Mouse (Mus musculus): ENCODE measurements at regions not wholly inside any gene's neighbourhood (a gene's known extent, or its start where the extent isn't known, plus 50 kb on each side); places are given as distances from the start of the nearest gene placed in this dataset.

DNA sequence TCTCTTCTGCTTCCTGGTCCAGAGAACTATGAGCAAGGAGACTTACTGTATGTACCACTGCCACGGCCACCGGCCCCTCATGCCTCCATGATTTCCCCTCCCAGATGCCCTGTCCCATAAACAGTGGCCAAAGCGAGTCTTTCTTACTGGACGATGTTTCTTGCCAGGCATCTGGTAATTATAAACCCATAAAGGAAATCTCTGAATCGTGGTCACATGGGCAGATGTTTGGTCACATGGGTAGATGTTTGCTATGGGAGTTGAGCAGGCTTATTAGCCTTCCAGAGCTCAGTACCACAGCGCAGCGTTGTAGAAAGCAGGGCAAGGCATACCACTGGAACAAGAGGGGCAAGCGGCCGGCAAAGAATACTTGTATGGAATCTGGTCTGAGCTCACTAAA, 74.8 kb upstream of the Fam13c start:
- Histone ChIP-seq H3K9ac (ENCODE audit: low read length) (no peak overlapping the region), H3K27me3 (ENCODE audit: control insufficient read depth, insufficient read depth, low read length) (no peaks in the 10 kb centered on the region), H3K4me3 (ENCODE audit: low read depth, low read length) (no peak overlapping the region), H3K36me3 (ENCODE audit: control insufficient read depth, insufficient read depth, low read length) (no peaks in the 10 kb centered on the region), H3K4me2 (replicated peaks; ENCODE audit: low read depth) (no peak overlapping the region), H3K9me3 (ENCODE audit: control insufficient read depth, low read length) (no peaks in the 10 kb centered on the region), H3K27ac (replicated peaks) (no peak overlapping the region), H3K4me1 (replicated peaks; ENCODE audit: control insufficient read depth, insufficient read depth) (no peaks in the 10 kb centered on the region)
- ATAC-seq (ENCODE audit: low FRiP score, low TSS enrichment), result no peak
- DNase-seq (ENCODE audit: low spot score), result no peak
- TF ChIP-seq EP300 (optimal IDR thresholded peaks at IDR 0.05) (no peak), CTCF (IDR thresholded peaks at IDR 0.05; ENCODE audit: low read depth) (no peak)
- WGBS, result 75% methylated on average over 9 of the region's 9 CpGs

- TF ChIP-seq CTCF (IDR thresholded peaks at IDR 0.05; ENCODE audit: low read depth) (no peak), EP300 (optimal IDR thresholded peaks at IDR 0.05) (no peak)
- Histone ChIP-seq H3K4me2 (replicated peaks; ENCODE audit: low read depth) (no peak overlapping the region), H3K4me3 (ENCODE audit: low read depth, low read length) (no peak overlapping the region), H3K36me3 (ENCODE audit: control insufficient read depth, insufficient read depth, low read length) (no peaks in the 10 kb centered on the region), H3K27ac (replicated peaks) (no peak overlapping the region), H3K4me1 (replicated peaks; ENCODE audit: control insufficient read depth, insufficient read depth) (no peaks in the 10 kb centered on the region), H3K27me3 (ENCODE audit: control insufficient read depth, insufficient read depth, low read length) (no peaks in the 10 kb centered on the region), H3K9ac (ENCODE audit: low read length) (no peak overlapping the region), H3K9me3 (ENCODE audit: control insufficient read depth, low read length) (no peaks in the 10 kb centered on the region)
- DNase-seq (ENCODE audit: low spot score) (no peak), ATAC-seq (ENCODE audit: low FRiP score, low TSS enrichment) (no peak)
- 78% methylated on average over 11 of the region's 11 CpGs for WGBS
These were observed 72.4 kb upstream of the Fam13c start for GRCm38 (mm10) chr10:70367866-70368265.

GRCm38 (mm10) chr10:70368685-70369084, 71.6 kb upstream of the Fam13c start:
- no peaks in the 10 kb centered on the region for H3K36me3 ChIP-seq (ENCODE audit: control insufficient read depth, insufficient read depth, low read length)
- 35% methylated on average over 7 of the region's 7 CpGs for WGBS
- no peaks in the 10 kb centered on the region for H3K4me1 ChIP-seq (replicated peaks; ENCODE audit: control insufficient read depth, insufficient read depth)
- no peaks in the 10 kb centered on the region for H3K9me3 ChIP-seq (ENCODE audit: control insufficient read depth, low read length)
- H3K27me3 ChIP-seq (ENCODE audit: control insufficient read depth, insufficient read depth, low read length), result no peaks in the 10 kb centered on the region
- no peak overlapping the region for H3K4me3 ChIP-seq (ENCODE audit: low read depth, low read length)
- H3K9ac ChIP-seq (ENCODE audit: low read length), result no peak overlapping the region
- H3K27ac ChIP-seq (replicated peaks), result no peak overlapping the region
- DNase-seq (ENCODE audit: low spot score) (peak; percentile 40), ATAC-seq (ENCODE audit: low FRiP score, low TSS enrichment) (no peak)
- H3K4me2 ChIP-seq (replicated peaks; ENCODE audit: low read depth), result no peak overlapping the region
- TF ChIP-seq EP300 (optimal IDR thresholded peaks at IDR 0.05) (no peak), CTCF (IDR thresholded peaks at IDR 0.05; ENCODE audit: low read depth) (peak; percentile 79)

GRCm38 (mm10) chr10:70372411-70373136, 67.7 kb upstream of the Fam13c start:
- no peak overlapping the region for H3K4me2 ChIP-seq (replicated peaks; ENCODE audit: low read depth)
- no peak overlapping the region for H3K4me3 ChIP-seq (ENCODE audit: low read depth, low read length)
- no peak for TF ChIP-seq EP300 (optimal IDR thresholded peaks at IDR 0.05)
- TF ChIP-seq CTCF (IDR thresholded peaks at IDR 0.05; ENCODE audit: low read depth), result no peak
- no peak overlapping the region for H3K27ac ChIP-seq (replicated peaks)
- 64% methylated on average over 6 of the region's 6 CpGs for WGBS
- DNase-seq (ENCODE audit: low spot score), result no peak
- H3K36me3 ChIP-seq (ENCODE audit: control insufficient read depth, insufficient read depth, low read length), result no peaks in the 10 kb centered on the region
- ATAC-seq (ENCODE audit: low FRiP score, low TSS enrichment), result no peak
- H3K9ac ChIP-seq (ENCODE audit: low read length), result no peak overlapping the region
- no peaks in the 10 kb centered on the region for H3K9me3 ChIP-seq (ENCODE audit: control insufficient read depth, low read length)
- no peaks in the 10 kb centered on the region for H3K4me1 ChIP-seq (replicated peaks; ENCODE audit: control insufficient read depth, insufficient read depth)
- no peaks in the 10 kb centered on the region for H3K27me3 ChIP-seq (ENCODE audit: control insufficient read depth, insufficient read depth, low read length)

- WGBS, result 76% methylated on average over 8 of the region's 8 CpGs
- Histone ChIP-seq H3K9me3 (ENCODE audit: control insufficient read depth, low read length) (no peaks in the 10 kb centered on the region), H3K27ac (replicated peaks) (no peak overlapping the region), H3K9ac (ENCODE audit: low read length) (no peak overlapping the region), H3K4me1 (replicated peaks; ENCODE audit: control insufficient read depth, insufficient read depth) (no peaks in the 10 kb centered on the region), H3K4me3 (ENCODE audit: low read depth, low read length) (no peak overlapping the region), H3K36me3 (ENCODE audit: control insufficient read depth, insufficient read depth, low read length) (no peaks in the 10 kb centered on the region), H3K27me3 (ENCODE audit: control insufficient read depth, insufficient read depth, low read length) (no peaks in the 10 kb centered on the region), H3K4me2 (replicated peaks; ENCODE audit: low read depth) (no peak overlapping the region)
- DNase-seq (ENCODE audit: low spot score) (no peak), ATAC-seq (ENCODE audit: low FRiP score, low TSS enrichment) (no peak)
- TF ChIP-seq CTCF (IDR thresholded peaks at IDR 0.05; ENCODE audit: low read depth), result no peak
These were observed 67.1 kb upstream of the Fam13c start for GRCm38 (mm10) chr10:70373207-70373606.

DNA sequence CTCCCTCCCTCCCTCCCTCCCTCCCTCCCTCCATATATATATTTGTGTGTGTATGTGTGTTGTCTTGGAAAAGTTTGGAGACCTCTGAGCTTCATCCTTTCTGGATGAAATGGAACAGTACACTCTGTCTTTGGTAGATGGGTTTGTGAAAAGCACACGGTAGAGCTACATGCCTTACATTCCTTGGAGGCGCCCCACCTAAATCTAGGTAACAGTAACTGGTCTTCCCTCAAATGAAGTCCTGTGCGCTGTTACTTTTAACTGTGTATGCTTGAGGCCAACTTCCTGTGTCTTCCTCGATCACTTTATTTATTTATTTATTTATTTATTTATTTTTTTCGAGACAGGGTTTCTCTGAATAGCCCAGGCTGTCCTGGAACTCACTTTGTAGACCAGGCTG, 66.4 kb upstream of the Fam13c start:
- Histone ChIP-seq H3K9ac (ENCODE audit: low read length) (no peak overlapping the region), H3K4me3 (ENCODE audit: low read depth, low read length) (no peak overlapping the region), H3K4me2 (replicated peaks; ENCODE audit: low read depth) (no peak overlapping the region), H3K36me3 (ENCODE audit: control insufficient read depth, insufficient read depth, low read length) (no peaks in the 10 kb centered on the region), H3K27me3 (ENCODE audit: control insufficient read depth, insufficient read depth, low read length) (no peaks in the 10 kb centered on the region), H3K4me1 (replicated peaks; ENCODE audit: control insufficient read depth, insufficient read depth) (no peaks in the 10 kb centered on the region), H3K27ac (replicated peaks) (no peak overlapping the region), H3K9me3 (ENCODE audit: control insufficient read depth, low read length) (no peaks in the 10 kb centered on the region)
- 68% methylated on average over 5 of the region's 5 CpGs for WGBS
- DNase-seq (ENCODE audit: low spot score) (no peak), ATAC-seq (ENCODE audit: low FRiP score, low TSS enrichment) (no peak)
- TF ChIP-seq CTCF (IDR thresholded peaks at IDR 0.05; ENCODE audit: low read depth) (no peak), EP300 (optimal IDR thresholded peaks at IDR 0.05) (no peak)
